Mouse (Mus musculus) thymus, adult 2 months (tissue): Measurements from ENCODE around the gene Tceal5.

Experiments
- CTCF ChIP-seq: fragments of 200-500 bp; IDR thresholded peaks from 2 replicates; pipeline ENCODE4 v1.5.1; 2012; ENCODE audit warnings: mild to moderate bottlenecking, control low read depth, low read length, moderate library complexity, borderline replicate concordance; ENCODE audit not compliant: control insufficient read depth, poor library complexity, insufficient read depth; ENCODE audit errors: extremely low read depth
- POLR2A ChIP-seq: fragments of 200-500 bp; IDR thresholded peaks from 2 replicates; pipeline ENCODE4 v1.6.1; 2012; ENCODE audit warnings: mild to moderate bottlenecking, low read length, control low read depth, moderate library complexity; ENCODE audit not compliant: control insufficient read depth, poor library complexity, insufficient read depth; ENCODE audit errors: extremely low read depth

- no peak for TF ChIP-seq CTCF
- TF ChIP-seq POLR2A = no peak
These were observed 31.5 kb downstream of the Tceal5 start, which contains the start of gene Tceal8 for GRCm38 (mm10) chrX:136172118-136172551.
